Mouse (Mus musculus) small intestine, adult 2 months (tissue): ENCODE data around the gene Prkca. TPM values are rescaled to one million over a fixed set of nuclear protein-coding genes. Genes with fewer than 3 reads are reported as not detected.
A peak's percentile ranks its signal among the peaks of the same experiment; 100 is the strongest.

Experiments
- H3K27ac ChIP-seq: fragments of 200-500 bp; 2 replicates; pipeline ENCODE4 v1.5.1; 2012; ENCODE audit warnings: low read depth, low read length, control low read depth, inconsistent platforms; ENCODE audit not compliant: insufficient read depth
- H3K27me3 ChIP-seq: fragments of 200-500 bp; 2 replicates; pipeline ENCODE4 v1.6.1; 2012; ENCODE audit warnings: mild to moderate bottlenecking, moderate library complexity, low read length, inconsistent platforms; ENCODE audit not compliant: control insufficient read depth, insufficient read depth
- H3K36me3 ChIP-seq: fragments of 200-500 bp; 2 replicates; pipeline ENCODE4 v1.6.1; 2012; ENCODE audit warnings: mild to moderate bottlenecking, low read length, control low read depth, inconsistent platforms; ENCODE audit not compliant: control insufficient read depth, insufficient read depth
- H3K4me1 ChIP-seq: fragments of 200-500 bp; 2 replicates; pipeline ENCODE4 v1.6.1; 2012; ENCODE audit warnings: low read length, inconsistent platforms, mixed read lengths; ENCODE audit not compliant: control insufficient read depth, insufficient read depth, insufficient read length
- H3K4me3 ChIP-seq: fragments of 200-500 bp; 2 replicates; pipeline ENCODE4 v1.5.1; 2012; ENCODE audit warnings: low read depth, mild to moderate bottlenecking, control low read depth, inconsistent platforms, low read length, moderate library complexity
- CTCF ChIP-seq: fragments of 200-500 bp; IDR thresholded peaks from 2 replicates; pipeline ENCODE4 v1.5.1; 2012; ENCODE audit warnings: low read depth, mild to moderate bottlenecking, control low read depth, inconsistent platforms, low read length, moderate library complexity, mixed read lengths; ENCODE audit not compliant: insufficient replicate concordance, insufficient read length; ENCODE audit errors: extremely low read depth
- POLR2A ChIP-seq: fragments of 200-500 bp; IDR thresholded peaks from 2 replicates; pipeline ENCODE4 v1.6.1; 2012; ENCODE audit warnings: low read depth, mild to moderate bottlenecking, control low read depth, inconsistent platforms, low read length, moderate library complexity
- WGBS: fragments of 180-500 bp; shearing (Covaris S2); methylation state at CpG from one replicate; pipeline ENCODE4 v1.1.7; 2018; 5-methylcytosine and 5-hydroxymethylcytosine counted together
- polyA plus RNA-seq: library from polyadenylated mRNA; depleted of rRNA; stranded (reverse); fragments of >200 nt; gene quantifications from 2 replicates; pipeline ENCODE4 v1.2.3, GENCODE M21; 2012

Gene Prkca
- polyA plus RNA-seq, 1 experiment, result 13.9 TPM

DNA sequence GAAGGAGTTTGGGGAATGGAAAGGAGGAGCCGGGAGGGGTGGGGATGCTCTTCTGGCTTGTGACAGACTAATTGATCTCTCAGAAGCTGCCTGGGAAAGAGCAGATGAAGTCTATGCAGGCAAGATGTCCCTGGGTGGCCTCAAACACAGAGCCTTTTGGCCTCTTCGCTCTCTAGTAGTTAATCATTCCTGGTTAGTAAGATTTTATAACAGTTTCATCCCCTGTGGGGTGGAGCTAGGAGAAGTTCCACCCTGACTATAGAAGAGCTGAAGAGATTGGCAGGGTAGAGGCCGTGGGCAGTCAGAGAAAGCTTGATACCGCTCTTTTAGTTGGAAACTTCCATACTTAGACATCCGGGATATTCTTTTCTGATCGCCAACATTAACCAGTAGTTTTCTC lies 15.2 kb upstream of the Prkca start:
- Histone ChIP-seq H3K36me3 (no peaks in the 10 kb centered on the region), H3K27ac (no peak overlapping the region), H3K27me3 (no peaks in the 10 kb centered on the region), H3K4me1 (peaks cover 5% of the 10 kb centered on the region; the same call in 1 of the 2 replicates), H3K4me3 (no peak overlapping the region)
- TF ChIP-seq POLR2A (no peak), CTCF (no peak)
- 40% methylated on average over 6 of the region's 6 CpGs for WGBS

DNA sequence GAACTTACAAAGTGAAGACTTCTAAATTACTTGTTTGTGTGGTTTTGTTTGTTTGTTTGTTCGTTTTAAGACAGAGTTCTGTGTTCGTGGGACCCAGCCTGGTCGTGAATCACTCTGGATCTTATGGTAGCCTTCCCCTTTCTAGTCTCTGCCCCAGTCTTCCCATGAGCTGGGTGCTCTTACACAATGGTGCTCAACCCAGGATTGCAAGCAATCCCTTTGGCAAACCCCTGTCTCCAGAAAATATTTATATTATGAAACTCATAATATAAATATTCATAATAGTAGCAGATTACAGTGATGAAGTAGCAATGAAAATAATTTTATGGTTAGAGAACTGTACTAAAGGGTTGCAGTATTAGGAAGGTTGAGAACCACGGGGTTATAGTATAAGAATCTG lies 12.3 kb upstream of the Prkca start:
- WGBS, result 72% methylated on average over 4 of the region's 4 CpGs
- peaks cover 11% of the 10 kb centered on the region; the same call in 1 of the 2 replicates for H3K4me1 ChIP-seq

DNA sequence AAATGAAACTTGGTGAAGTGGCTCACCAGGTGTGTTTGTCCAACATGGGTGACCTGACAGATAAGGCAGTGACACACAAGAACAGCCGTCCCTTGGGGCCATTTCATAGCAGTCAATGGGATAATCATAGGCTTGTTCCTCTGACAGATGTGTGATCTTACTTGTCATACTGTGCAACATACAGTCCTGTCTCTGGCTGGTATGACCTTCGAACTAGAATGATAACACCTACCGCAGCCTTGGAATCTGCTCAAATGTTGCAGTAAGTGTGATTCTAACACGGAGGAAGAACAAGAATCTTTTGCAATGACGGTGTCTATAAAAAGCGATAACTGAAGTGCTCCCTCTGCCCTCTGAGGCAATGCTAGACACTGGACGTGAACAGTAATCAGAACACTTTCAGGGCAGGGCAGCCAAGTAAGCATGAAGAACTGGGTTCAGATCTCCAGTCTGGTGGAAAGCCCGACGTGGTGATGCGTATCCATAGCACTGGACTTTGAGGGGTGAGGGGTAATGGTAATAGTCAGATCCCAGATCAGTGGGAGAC lies 9.2 kb upstream of the Prkca start:
- peak overlapping the region; percentile 19; the same call in 1 of the 2 replicates for H3K27ac ChIP-seq
- no peak overlapping the region for H3K4me3 ChIP-seq

More for the DNA sequence above, 12.3 kb upstream of the Prkca start:
- TF ChIP-seq POLR2A (no peak), CTCF (no peak)
- Histone ChIP-seq H3K36me3 (no peaks in the 10 kb centered on the region), H3K27me3 (no peaks in the 10 kb centered on the region), H3K4me3 (no peak overlapping the region), H3K27ac (no peak overlapping the region)

DNA sequence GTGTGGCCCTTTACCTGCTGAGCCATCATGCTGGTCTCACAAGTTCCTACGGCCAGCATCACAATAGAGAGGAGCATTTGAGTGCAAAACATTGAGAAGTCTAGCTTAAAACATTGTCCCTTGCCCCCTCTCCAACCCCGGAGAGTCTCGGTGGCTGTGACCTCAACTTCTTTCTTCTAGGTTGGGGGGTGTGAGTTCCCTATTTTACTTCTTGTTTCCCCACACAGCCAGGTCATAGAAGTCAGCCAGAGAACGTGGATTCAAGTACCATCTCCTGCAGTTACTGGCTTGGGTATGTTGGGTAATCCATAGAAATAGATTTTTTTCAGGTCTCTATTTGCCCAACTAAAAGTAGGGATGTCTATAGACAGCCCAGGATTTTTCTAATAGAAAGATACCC lies 7.1 kb upstream of the Prkca start:
- TF ChIP-seq CTCF (no peak), POLR2A (no peak)
- Histone ChIP-seq H3K36me3 (no peaks in the 10 kb centered on the region), H3K27me3 (no peaks in the 10 kb centered on the region), H3K4me3 (no peak overlapping the region), H3K4me1 (peaks cover 6% of the 10 kb centered on the region; the same call in 1 of the 2 replicates), H3K27ac (no peak overlapping the region)
- 84% methylated on average over 4 of the region's 4 CpGs for WGBS

More for the DNA sequence above, 9.2 kb upstream of the Prkca start:
- WGBS, result 45% methylated on average over 10 of the region's 10 CpGs
- Histone ChIP-seq H3K36me3 (no peaks in the 10 kb centered on the region), H3K27me3 (no peaks in the 10 kb centered on the region), H3K4me1 (peaks cover 6% of the 10 kb centered on the region; the same call in 1 of the 2 replicates)
- TF ChIP-seq CTCF (no peak), POLR2A (no peak)

DNA sequence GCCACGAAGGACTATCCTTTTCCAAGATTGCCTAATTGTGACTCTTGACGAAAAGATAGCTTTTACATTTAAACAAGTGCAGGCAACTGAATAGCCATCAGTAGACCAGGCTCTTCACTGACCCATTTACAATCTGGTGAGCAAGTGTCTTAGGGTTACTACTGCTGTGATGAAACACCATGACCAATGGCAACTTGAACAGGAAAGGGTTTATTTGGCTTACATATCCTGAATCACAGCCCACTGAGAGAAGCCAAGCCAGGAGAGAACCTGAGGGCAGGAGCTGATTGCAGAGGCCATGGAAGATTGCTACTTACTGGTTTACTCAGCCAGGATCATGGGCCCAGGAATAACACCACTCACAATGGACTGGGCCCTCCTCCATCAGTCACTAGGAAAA lies 1.6 kb upstream of the Prkca start:
- H3K4me3 ChIP-seq, result no peak overlapping the region
- no peaks in the 10 kb centered on the region for H3K36me3 ChIP-seq
- H3K4me1 ChIP-seq, result peaks cover 5% of the 10 kb centered on the region; the same call in 1 of the 2 replicates
- TF ChIP-seq CTCF (no peak), POLR2A (no peak)
- no peak overlapping the region for H3K27ac ChIP-seq
- H3K27me3 ChIP-seq, result no peaks in the 10 kb centered on the region
- 83% methylated on average over 2 of the region's 2 CpGs for WGBS

DNA sequence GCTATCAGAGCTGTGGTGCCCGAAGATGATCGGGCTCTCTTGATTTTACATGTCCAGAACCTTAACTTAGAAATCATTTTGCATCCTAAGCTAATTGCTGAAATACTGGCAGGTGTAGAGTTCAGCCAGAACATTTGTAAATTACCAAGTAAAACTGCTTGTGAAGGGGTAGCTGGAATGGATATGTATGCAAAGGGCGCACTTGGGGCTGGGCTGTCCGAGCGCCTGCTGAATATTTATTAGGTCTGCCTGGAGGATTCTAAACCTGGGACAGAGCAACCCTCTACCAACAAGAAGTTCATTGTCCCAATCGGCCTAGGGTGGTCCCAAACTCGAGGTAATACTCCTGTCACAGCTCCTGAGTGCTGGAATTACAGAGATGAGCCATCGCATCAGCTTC lies 1.0 kb upstream of the Prkca start:
- H3K27me3 ChIP-seq, result no peaks in the 10 kb centered on the region
- 44% methylated on average over 8 of the region's 8 CpGs for WGBS
- no peak overlapping the region for H3K27ac ChIP-seq
- TF ChIP-seq CTCF (no peak), POLR2A (no peak)
- peaks cover 5% of the 10 kb centered on the region; the same call in 1 of the 2 replicates for H3K4me1 ChIP-seq
- no peak overlapping the region for H3K4me3 ChIP-seq
- H3K36me3 ChIP-seq, result no peaks in the 10 kb centered on the region

DNA sequence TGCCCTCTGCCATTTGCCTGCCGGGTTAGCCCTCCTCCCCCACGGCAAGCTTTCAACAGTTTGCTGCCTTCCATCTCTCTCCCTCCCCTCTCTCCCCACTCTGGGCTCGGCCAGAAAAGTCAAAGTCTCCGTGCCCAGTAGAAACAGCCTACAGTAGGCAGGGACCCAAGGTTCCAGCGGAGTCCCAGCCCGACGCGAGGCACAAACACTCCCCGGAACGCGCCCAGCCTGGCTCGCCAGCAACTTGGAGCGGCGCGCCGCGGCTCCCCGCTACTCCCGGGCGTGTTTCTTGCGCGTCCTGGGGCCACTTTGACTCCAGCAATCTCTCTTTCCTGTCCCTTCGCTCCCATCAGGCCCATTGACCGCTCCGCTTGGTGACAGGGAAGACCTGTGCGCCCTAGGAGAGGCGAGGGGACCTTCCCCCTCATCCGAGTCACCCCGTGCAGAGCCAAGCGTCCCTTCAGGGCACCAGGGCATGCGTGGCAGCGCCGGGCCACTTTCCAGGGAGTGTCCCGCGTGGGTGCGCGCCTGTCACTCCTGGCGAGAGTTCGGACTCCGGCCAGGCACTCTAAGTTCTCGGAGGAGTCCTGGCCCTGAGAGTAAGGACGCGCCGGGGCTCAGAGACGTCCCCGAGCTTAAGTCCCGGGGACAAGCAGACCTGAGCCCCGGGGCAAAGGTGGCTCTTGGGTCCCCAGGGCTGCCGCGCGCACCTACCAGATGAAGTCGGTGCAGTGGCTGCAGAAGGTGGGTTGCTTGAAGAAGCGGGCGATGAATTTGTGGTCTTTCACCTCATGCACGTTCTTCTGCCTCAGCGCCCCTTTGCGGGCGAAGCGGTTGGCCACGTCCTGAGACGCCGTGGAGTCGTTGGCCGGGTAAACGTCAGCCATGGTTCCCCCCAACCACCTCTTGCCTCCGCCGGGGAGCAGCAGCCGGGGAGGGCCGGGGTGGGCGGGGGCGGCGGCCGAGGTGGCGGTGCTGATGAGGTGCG lies 653 bp downstream of the Prkca start, which contains the start of gene Apoh:
Gene Apoh, plus strand, starts transcription at position 574 of the 988 bp plus-strand sequence.
- TF ChIP-seq POLR2A (no peak; the same call in 1 of the 2 replicates), CTCF (no peak)
- peak within 1 kb of the TSS; percentile 88 for H3K27ac ChIP-seq

More for the DNA sequence above, 653 bp downstream of the Prkca start, which contains the start of gene Apoh:
- Histone ChIP-seq H3K27me3 (no peaks in the 10 kb centered on the region), H3K4me1 (peaks cover 5% of the 10 kb centered on the region; the same call in 1 of the 2 replicates), H3K4me3 (peak within 1 kb of the TSS; percentile 94), H3K36me3 (peaks cover 6% of the 10 kb centered on the region)
- whole genome bisulfite sequencing, result under 1% methylated on average over 75 of the region's 75 CpGs
